Mouse (Mus musculus): ENCODE data around the gene Ugt1a6a.

The Ugt1a6a gene

DNA sequence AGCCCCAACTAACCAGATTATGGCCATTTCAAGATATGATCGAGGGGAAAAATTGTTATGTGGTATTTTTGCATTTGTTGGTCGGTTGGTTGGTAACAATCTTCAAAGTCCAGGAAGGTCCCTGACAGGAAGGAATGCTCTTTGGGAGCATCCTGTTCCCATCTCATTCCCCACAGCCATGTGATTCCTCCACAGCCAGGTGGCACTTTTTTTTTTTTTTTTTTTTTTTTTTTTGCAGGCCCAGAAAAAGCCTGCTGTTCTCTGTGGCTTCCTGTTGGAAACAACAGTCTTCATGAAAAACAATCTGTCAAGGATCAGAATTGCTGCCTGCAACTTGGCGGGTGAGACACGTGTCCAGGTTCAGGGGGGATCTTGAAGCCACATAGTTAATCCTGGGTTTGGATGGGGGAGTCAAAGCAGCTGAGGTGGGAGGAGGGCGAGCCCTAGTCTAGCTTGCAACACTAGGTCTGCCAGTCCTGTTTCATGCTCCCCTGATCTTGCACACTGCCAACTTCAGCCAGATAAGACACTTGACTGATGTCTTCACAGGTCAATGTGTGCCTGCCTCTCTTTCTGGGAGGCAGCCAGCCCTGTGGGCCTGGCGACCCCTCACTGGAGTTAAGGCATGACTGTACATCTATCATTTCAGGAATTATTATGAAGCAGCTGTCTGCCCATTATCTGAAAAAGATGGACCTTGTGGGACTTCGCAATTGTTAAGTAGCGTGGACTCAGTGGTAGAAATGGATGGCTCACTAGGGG is 124.5 kb downstream of the Ugt1a6a start:
- peak; percentile 85; the same call in 1 of the 2 replicates for TF ChIP-seq GATA4 (IDR thresholded peaks at IDR 0.05; ENCODE audit: insufficient replicate concordance, low read length)

DNA sequence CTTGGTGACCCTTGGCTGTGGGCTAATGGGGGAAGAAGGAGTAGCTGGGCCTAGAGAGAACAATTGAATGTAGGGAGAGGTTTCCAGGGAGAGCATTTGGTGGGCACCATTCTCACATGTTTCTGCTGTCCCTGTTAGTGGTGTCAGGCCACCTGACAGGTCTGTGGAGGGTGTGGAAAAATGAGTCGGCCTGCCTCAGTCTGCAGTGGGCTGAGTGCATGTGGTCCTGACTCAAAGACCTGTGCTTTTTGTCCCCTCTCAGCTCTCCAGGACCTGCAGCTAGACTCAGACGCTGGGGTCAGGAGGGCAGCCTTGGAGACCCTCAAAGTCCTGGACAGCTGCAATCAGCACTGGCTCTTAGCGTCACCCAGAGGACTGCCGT is 125.0 kb downstream of the Ugt1a6a start:
- no peak for TF ChIP-seq GATA4 (IDR thresholded peaks at IDR 0.05; ENCODE audit: insufficient replicate concordance, low read length)

DNA sequence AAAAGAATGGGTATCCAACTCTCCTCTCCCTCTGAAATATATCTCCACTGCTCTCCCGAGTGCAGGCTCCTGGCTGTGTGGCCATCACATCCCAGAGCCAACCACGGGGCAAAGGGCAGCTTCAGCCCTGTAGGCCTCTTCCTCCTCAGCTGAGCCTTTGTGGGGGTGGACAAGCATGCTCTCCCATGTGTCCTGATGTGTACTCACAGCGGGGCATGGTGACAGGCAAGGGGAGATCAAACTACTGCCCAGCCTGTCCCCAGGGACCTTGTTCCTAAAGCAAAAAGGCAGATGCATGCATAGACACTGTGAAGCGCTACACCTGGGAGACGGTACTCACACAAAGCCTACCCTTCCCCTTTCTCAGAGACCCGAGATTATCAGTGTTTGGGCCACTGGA is 125.5 kb downstream of the Ugt1a6a start:
- TF ChIP-seq GATA4 (IDR thresholded peaks at IDR 0.05; ENCODE audit: insufficient replicate concordance, low read length): peak; percentile 27; the same call in 1 of the 2 replicates

DNA sequence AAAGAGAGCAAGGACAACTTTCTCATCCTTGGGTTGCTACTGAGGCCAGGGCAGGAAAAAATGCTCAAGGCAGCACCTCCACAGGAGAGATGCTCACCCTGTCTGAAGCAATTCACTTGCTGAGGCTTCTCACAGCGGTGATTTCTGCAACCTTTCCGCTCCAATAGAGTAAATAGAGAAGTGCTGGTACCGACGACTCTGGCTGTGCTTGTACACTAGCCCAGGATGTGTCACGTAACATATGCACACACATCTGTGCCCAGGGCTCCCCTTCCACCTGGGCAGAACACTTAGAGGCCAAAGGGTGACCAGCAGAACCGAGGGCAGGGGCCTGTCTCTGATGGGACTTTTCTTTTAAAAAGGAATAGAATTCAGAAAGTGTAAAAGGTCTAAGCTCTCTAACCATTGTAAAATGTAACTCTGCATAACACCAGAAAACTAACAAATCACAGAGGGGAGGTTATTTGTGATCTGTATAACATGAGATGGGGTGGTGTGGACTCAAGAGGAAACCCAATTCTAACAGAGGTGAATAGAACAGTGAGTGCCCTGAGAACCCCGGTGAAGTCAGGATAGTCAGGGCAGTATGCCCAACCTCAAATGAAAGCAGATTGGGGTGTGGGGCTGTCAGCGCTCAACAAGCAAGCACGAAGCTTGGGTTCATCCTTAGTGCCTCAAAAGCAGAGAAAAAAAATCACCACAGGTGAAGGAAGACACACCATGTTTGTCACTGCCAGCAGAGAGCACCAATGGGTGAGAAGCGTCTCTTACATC is 126.2 kb downstream of the Ugt1a6a start:
- no peak for TF ChIP-seq GATA4 (IDR thresholded peaks at IDR 0.05; ENCODE audit: insufficient replicate concordance, low read length)

DNA sequence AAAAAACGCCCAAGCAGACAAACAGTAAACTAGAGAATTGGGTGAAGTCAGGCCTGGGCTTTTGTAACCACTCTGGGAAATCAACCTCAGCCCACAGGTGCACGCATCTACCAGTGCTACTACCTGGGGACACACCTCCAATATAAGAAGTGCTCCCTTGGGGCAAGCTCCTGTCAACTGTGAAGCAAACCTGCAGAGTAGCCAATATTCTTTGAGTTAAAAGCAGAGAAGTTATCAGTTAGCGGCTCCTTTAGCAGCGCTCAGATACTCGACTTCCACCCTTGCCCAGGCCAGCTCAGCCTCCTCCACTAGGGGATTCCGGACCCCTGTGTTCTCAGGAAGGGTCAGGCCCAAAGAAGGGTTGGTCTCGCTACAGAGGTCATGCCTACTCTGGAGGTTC is 127.1 kb downstream of the Ugt1a6a start:
- TF ChIP-seq GATA4 (IDR thresholded peaks at IDR 0.05; ENCODE audit: insufficient replicate concordance, low read length): no peak

DNA sequence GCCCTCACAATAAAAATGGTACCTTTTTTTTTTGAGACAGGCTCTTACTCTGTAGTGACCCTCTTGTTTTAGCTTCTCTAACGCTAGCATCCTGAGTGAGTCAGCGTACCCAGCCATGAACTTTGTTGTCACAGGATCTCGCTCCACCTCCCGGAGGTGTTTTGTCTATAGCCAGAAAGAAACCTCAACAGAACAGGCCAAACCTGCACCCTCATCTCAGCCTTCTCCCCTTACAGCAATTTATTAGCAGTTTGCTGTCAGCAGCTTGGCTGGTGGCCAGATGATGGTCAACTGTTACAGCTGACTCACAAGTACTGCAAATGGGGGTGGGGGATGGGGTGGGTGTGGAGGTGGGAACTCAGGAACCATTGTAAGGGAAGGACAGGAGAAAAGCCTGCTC is 127.6 kb downstream of the Ugt1a6a start:
- no peak for TF ChIP-seq GATA4 (IDR thresholded peaks at IDR 0.05; ENCODE audit: insufficient replicate concordance, low read length)

DNA sequence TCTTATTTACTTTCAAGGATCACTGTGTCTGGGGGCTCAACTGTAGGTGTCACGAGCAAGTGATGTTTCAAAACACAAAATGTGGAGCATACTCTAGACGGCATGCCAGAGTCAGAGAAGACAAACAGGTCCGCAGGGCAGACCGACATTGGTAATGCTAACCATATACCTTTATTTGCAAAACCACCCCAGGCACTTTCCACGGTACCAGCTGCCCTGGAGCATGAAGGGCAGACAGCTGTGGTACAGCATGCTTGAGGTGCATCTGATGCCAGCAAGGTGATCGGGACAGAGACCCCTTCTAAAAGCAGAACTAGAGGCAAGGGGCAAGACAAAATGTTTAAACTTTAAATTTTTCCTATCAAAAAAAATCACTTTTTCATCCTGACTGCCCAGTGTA is 128.4 kb downstream of the Ugt1a6a start:
- TF ChIP-seq GATA4 (IDR thresholded peaks at IDR 0.05; ENCODE audit: insufficient replicate concordance, low read length): no peak

DNA sequence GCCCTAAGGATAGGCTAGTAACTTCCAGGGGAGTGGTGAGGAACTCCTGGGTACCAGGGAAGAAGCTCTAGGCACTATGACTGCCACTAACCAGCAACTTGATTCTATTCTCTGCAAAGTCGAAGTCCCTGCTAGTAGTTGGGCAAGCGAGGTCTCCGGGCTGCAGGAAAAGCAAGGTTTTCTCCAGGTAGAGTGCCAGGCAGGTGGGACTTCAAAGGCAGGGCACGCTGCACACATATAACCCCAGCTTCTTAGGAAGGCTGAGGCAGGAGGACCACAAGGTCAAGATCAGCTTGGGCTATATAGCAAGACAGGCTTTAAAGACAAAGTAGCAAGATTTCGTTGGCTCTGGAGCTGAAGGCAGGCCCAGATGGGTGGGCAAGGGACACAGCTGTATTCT is 129.2 kb downstream of the Ugt1a6a start:
- TF ChIP-seq GATA4 (IDR thresholded peaks at IDR 0.05; ENCODE audit: insufficient replicate concordance, low read length): no peak

DNA sequence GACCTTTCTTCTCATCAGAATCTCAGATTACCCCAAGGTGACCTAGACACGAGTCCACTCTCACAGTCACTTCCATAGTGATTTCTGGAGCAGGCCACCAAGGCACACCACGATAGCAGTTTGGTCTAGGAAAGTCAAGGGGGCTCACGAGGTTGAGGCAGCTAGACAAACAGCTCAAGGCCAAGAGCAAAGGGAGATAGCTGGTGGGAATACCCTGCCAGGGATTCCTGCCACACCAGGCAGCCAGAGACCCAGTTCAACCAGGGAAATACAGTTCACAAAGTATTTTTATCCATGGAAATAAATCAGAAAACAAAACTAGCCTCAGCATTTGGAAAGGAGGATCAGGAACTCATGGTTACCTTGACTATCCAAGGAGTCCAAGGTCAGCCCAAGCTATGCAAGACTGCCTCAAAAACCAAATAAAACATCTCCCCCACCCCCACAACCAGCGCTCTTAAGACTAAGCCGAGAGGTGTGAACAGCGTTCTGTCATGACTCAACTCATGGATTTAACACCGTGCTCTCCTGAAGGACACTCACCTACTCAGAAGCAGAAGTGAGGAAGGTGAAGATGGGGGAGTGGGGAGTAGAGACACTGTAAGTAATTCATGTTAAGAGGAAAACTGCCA is 129.7 kb downstream of the Ugt1a6a start:
- no peak for TF ChIP-seq GATA4 (IDR thresholded peaks at IDR 0.05; ENCODE audit: insufficient replicate concordance, low read length)

DNA sequence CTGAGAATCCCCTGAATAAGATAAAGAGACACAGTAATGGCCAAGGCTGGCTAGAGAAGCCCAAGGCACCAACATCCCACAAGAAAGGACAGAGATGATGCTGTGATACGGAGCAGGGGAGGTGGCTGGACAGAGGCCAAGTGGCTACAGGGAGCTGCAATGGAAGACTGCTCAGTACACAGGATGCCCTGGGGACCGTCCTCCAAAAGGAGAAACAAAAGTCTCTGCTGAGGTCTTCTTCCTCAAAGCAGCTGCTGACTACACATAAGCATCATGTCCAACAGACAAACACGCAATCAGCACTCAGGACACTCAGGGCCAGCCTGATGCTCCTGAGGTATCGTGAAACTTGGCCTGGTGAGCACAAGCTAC is 130.2 kb downstream of the Ugt1a6a start:
- no peak for TF ChIP-seq GATA4 (IDR thresholded peaks at IDR 0.05; ENCODE audit: insufficient replicate concordance, low read length)

DNA sequence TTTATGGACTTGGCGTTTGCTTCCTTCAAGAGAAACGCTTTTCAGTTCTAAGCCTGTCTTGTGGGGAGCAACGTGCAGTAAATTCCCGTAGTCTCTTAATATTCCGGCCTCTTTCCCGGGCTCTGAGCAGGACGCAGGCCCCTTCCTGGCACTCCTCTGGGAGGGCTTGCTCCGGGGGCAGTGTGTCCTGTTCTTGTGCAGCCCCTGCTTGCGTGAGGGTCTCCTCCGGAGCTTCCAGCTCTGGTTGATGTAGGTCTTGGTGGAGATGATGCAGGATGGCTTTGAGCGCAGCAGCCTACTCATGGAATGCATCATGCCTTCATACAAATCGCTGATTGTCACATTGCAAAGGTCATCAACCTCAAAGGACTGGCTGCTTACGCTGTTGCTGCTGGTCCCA is 131.5 kb downstream of the Ugt1a6a start:
- TF ChIP-seq GATA4 (IDR thresholded peaks at IDR 0.05; ENCODE audit: insufficient replicate concordance, low read length): no peak

DNA sequence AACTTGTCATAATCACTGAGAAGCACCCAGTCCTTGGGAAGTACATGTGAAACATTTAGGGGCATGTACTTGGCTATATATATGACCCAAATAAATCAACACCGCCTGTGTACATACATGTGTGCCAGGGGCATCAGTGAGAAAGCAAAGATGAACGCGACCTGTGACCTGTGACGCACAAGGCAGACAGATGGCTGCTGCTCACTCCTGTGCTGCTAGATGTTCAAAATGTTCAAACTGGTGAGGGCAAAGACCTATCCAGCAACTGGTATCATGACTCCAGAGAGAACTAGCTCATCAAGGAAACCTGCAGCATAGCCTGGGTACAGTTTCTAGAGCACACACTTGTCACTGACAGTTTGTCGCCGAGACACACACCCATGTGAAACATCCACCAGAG is 132.9 kb downstream of the Ugt1a6a start:
- no peak for TF ChIP-seq GATA4 (IDR thresholded peaks at IDR 0.05; ENCODE audit: insufficient replicate concordance, low read length)

DNA sequence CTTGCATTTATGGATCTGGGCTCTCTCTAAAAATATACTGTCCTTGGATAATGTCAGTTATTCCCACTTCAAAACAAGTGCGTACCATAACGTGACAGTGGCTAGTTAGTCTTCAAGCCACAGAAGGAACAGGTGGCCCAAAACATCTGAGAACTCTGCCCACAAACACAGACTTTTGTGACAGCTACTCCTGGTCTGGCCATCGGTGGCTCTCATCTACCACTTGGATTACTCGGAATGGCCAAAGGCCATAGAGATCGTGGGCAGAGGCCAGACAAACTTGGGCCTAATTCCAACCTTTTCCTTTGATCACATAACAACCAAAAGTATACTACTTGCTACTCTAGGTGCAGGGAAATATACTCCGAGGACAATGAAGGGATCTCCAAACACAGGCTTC is 133.5 kb downstream of the Ugt1a6a start:
- TF ChIP-seq GATA4 (IDR thresholded peaks at IDR 0.05; ENCODE audit: insufficient replicate concordance, low read length): no peak; the same call in 1 of the 2 replicates

All from liver, adult (tissue).